Mouse (Mus musculus): ENCODE measurements at regions not wholly inside any gene's neighbourhood (a gene's known extent, or its start where the extent isn't known, plus 50 kb on each side); places are given as distances from the start of the nearest gene placed in this dataset.

GRCm38 (mm10) chr6:103353346-103353745, 157.0 kb upstream of the Chl1 start:
- 69% methylated on average over 1 of the region's 1 CpGs for WGBS
- peak; percentile 60; the same call in 1 of the 2 replicates for ATAC-seq (ENCODE audit: low read depth)
- H3K4me3 ChIP-seq (ENCODE audit: low read depth, low read length) = no peak overlapping the region
- no peak overlapping the region for H3K27ac ChIP-seq (ENCODE audit: low read depth, low read length)
- H3K4me2 ChIP-seq (ENCODE audit: low read depth, low read length) = no peak overlapping the region
- no peaks in the 10 kb centered on the region for H3K36me3 ChIP-seq (ENCODE audit: control insufficient read depth, insufficient read depth, low read length)
- no peaks in the 10 kb centered on the region for H3K4me1 ChIP-seq (ENCODE audit: control insufficient read depth, insufficient read depth, low read length)
- no peaks in the 10 kb centered on the region for H3K27me3 ChIP-seq (ENCODE audit: control insufficient read depth, insufficient read depth, low read length)
- H3K9ac ChIP-seq (replicated peaks; ENCODE audit: low read depth, low read length) = no peak overlapping the region
- H3K9me3 ChIP-seq (ENCODE audit: control insufficient read depth, low read length) = no peaks in the 10 kb centered on the region

GRCm38 (mm10) chr6:103366782-103367491, 143.4 kb upstream of the Chl1 start:
- Histone ChIP-seq H3K4me1 (ENCODE audit: control insufficient read depth, insufficient read depth, low read length) (no peaks in the 10 kb centered on the region), H3K9ac (replicated peaks; ENCODE audit: low read depth, low read length) (no peak overlapping the region), H3K4me2 (ENCODE audit: low read depth, low read length) (no peak overlapping the region), H3K9me3 (ENCODE audit: control insufficient read depth, low read length) (no peaks in the 10 kb centered on the region), H3K4me3 (ENCODE audit: low read depth, low read length) (no peak overlapping the region), H3K27me3 (ENCODE audit: control insufficient read depth, insufficient read depth, low read length) (no peaks in the 10 kb centered on the region), H3K27ac (ENCODE audit: low read depth, low read length) (no peak overlapping the region), H3K36me3 (ENCODE audit: control insufficient read depth, insufficient read depth, low read length) (no peaks in the 10 kb centered on the region)
- no peak for ATAC-seq (ENCODE audit: low read depth)
- WGBS = 84% methylated on average over 2 of the region's 2 CpGs

GRCm38 (mm10) chr6:103374956-103375355, 135.4 kb upstream of the Chl1 start:
- H3K4me3 ChIP-seq (ENCODE audit: low read depth, low read length) = no peak overlapping the region
- no peak overlapping the region for H3K4me2 ChIP-seq (ENCODE audit: low read depth, low read length)
- no peaks in the 10 kb centered on the region for H3K9me3 ChIP-seq (ENCODE audit: control insufficient read depth, low read length)
- no peaks in the 10 kb centered on the region for H3K36me3 ChIP-seq (ENCODE audit: control insufficient read depth, insufficient read depth, low read length)
- no peak for ATAC-seq (ENCODE audit: low read depth)
- H3K9ac ChIP-seq (replicated peaks; ENCODE audit: low read depth, low read length) = no peak overlapping the region
- no peak overlapping the region for H3K27ac ChIP-seq (ENCODE audit: low read depth, low read length)
- peaks cover 4% of the 10 kb centered on the region; the same call in 1 of the 2 replicates for H3K4me1 ChIP-seq (ENCODE audit: control insufficient read depth, insufficient read depth, low read length)
- 85% methylated on average over 7 of the region's 7 CpGs for WGBS
- no peaks in the 10 kb centered on the region for H3K27me3 ChIP-seq (ENCODE audit: control insufficient read depth, insufficient read depth, low read length)

- H3K4me2 ChIP-seq (ENCODE audit: low read depth, low read length) = no peak overlapping the region
- H3K4me3 ChIP-seq (ENCODE audit: low read depth, low read length) = no peak overlapping the region
- no peak overlapping the region for H3K27ac ChIP-seq (ENCODE audit: low read depth, low read length)
- H3K9me3 ChIP-seq (ENCODE audit: control insufficient read depth, low read length) = no peaks in the 10 kb centered on the region
- no peaks in the 10 kb centered on the region for H3K27me3 ChIP-seq (ENCODE audit: control insufficient read depth, insufficient read depth, low read length)
- H3K36me3 ChIP-seq (ENCODE audit: control insufficient read depth, insufficient read depth, low read length) = no peaks in the 10 kb centered on the region
- H3K9ac ChIP-seq (replicated peaks; ENCODE audit: low read depth, low read length) = no peak overlapping the region
- peaks cover 4% of the 10 kb centered on the region; the same call in 1 of the 2 replicates for H3K4me1 ChIP-seq (ENCODE audit: control insufficient read depth, insufficient read depth, low read length)
- no peak for ATAC-seq (ENCODE audit: low read depth)
- WGBS = 35% methylated on average over 1 of the region's 1 CpGs
Measured at GRCm38 (mm10) chr6:103377277-103377676, 133.1 kb upstream of the Chl1 start.

DNA sequence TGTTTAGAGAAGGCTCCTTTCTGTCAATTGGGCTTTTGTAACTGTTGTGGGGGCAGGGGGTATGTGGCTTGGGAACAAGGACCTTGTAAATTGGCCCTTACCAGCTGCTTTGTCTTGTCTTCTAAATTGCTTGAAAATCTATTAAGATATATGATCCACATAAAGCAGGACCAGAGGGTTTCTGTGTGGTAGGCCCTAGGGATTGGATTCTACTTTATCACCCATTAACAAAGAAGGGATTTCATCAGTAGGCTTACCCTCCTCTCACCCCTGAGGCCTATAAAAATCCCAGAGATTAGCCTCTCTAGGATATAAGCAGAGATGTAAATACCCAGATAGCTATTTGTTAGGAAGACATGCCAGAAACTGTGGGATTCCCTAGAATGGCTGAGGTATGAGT, 132.3 kb upstream of the Chl1 start:
- Histone ChIP-seq H3K27ac (ENCODE audit: low read depth, low read length) (no peak overlapping the region), H3K4me2 (ENCODE audit: low read depth, low read length) (no peak overlapping the region), H3K4me3 (ENCODE audit: low read depth, low read length) (no peak overlapping the region), H3K27me3 (ENCODE audit: control insufficient read depth, insufficient read depth, low read length) (no peaks in the 10 kb centered on the region), H3K9me3 (ENCODE audit: control insufficient read depth, low read length) (no peaks in the 10 kb centered on the region), H3K36me3 (ENCODE audit: control insufficient read depth, insufficient read depth, low read length) (no peaks in the 10 kb centered on the region), H3K9ac (replicated peaks; ENCODE audit: low read depth, low read length) (no peak overlapping the region), H3K4me1 (ENCODE audit: control insufficient read depth, insufficient read depth, low read length) (peaks cover 4% of the 10 kb centered on the region; the same call in 1 of the 2 replicates)
- ATAC-seq (ENCODE audit: low read depth) = peak; percentile 84; the same call in 1 of the 2 replicates

GRCm38 (mm10) chr6:103381030-103381429, 129.4 kb upstream of the Chl1 start:
- 13% methylated on average over 1 of the region's 1 CpGs for WGBS
- no peak overlapping the region for H3K9ac ChIP-seq (replicated peaks; ENCODE audit: low read depth, low read length)
- no peaks in the 10 kb centered on the region for H3K27me3 ChIP-seq (ENCODE audit: control insufficient read depth, insufficient read depth, low read length)
- no peak overlapping the region for H3K4me2 ChIP-seq (ENCODE audit: low read depth, low read length)
- no peak overlapping the region for H3K4me3 ChIP-seq (ENCODE audit: low read depth, low read length)
- H3K9me3 ChIP-seq (ENCODE audit: control insufficient read depth, low read length) = no peaks in the 10 kb centered on the region
- no peaks in the 10 kb centered on the region for H3K36me3 ChIP-seq (ENCODE audit: control insufficient read depth, insufficient read depth, low read length)
- peaks cover 4% of the 10 kb centered on the region; the same call in 1 of the 2 replicates for H3K4me1 ChIP-seq (ENCODE audit: control insufficient read depth, insufficient read depth, low read length)
- no peak overlapping the region; the same call in 1 of the 2 replicates for H3K27ac ChIP-seq (ENCODE audit: low read depth, low read length)
- ATAC-seq (ENCODE audit: low read depth) = 0 out of 2 replicates have a peak, but pooled peaks have one; percentile 28

- H3K4me2 ChIP-seq (ENCODE audit: low read depth, low read length) = no peak overlapping the region
- H3K27me3 ChIP-seq (ENCODE audit: control insufficient read depth, insufficient read depth, low read length) = no peaks in the 10 kb centered on the region
- H3K36me3 ChIP-seq (ENCODE audit: control insufficient read depth, insufficient read depth, low read length) = no peaks in the 10 kb centered on the region
- peak overlapping the region; percentile 23; the same call in 1 of the 2 replicates for H3K27ac ChIP-seq (ENCODE audit: low read depth, low read length)
- no peak for ATAC-seq (ENCODE audit: low read depth)
- no peak overlapping the region for H3K9ac ChIP-seq (replicated peaks; ENCODE audit: low read depth, low read length)
- H3K4me1 ChIP-seq (ENCODE audit: control insufficient read depth, insufficient read depth, low read length) = peaks cover 4% of the 10 kb centered on the region; the same call in 1 of the 2 replicates
- 58% methylated on average over 2 of the region's 2 CpGs for WGBS
- H3K9me3 ChIP-seq (ENCODE audit: control insufficient read depth, low read length) = no peaks in the 10 kb centered on the region
- H3K4me3 ChIP-seq (ENCODE audit: low read depth, low read length) = no peak overlapping the region
Measured at GRCm38 (mm10) chr6:103381930-103382329, 128.5 kb upstream of the Chl1 start.

GRCm38 (mm10) chr6:103386591-103386990, 123.8 kb upstream of the Chl1 start:
- Histone ChIP-seq H3K9me3 (ENCODE audit: control insufficient read depth, low read length) (no peaks in the 10 kb centered on the region), H3K36me3 (ENCODE audit: control insufficient read depth, insufficient read depth, low read length) (no peaks in the 10 kb centered on the region), H3K9ac (replicated peaks; ENCODE audit: low read depth, low read length) (no peak overlapping the region), H3K27ac (ENCODE audit: low read depth, low read length) (no peak overlapping the region; the same call in 1 of the 2 replicates), H3K4me3 (ENCODE audit: low read depth, low read length) (no peak overlapping the region), H3K4me1 (ENCODE audit: control insufficient read depth, insufficient read depth, low read length) (no peaks in the 10 kb centered on the region), H3K27me3 (ENCODE audit: control insufficient read depth, insufficient read depth, low read length) (no peaks in the 10 kb centered on the region), H3K4me2 (ENCODE audit: low read depth, low read length) (no peak overlapping the region)
- no peak for ATAC-seq (ENCODE audit: low read depth)
- 38% methylated on average over 4 of the region's 4 CpGs for WGBS

- Histone ChIP-seq H3K27me3 (ENCODE audit: control insufficient read depth, insufficient read depth, low read length) (no peaks in the 10 kb centered on the region), H3K9me3 (ENCODE audit: control insufficient read depth, low read length) (no peaks in the 10 kb centered on the region), H3K4me2 (ENCODE audit: low read depth, low read length) (no peak overlapping the region), H3K36me3 (ENCODE audit: control insufficient read depth, insufficient read depth, low read length) (no peaks in the 10 kb centered on the region), H3K9ac (replicated peaks; ENCODE audit: low read depth, low read length) (no peak overlapping the region), H3K27ac (ENCODE audit: low read depth, low read length) (no peak overlapping the region), H3K4me3 (ENCODE audit: low read depth, low read length) (no peak overlapping the region), H3K4me1 (ENCODE audit: control insufficient read depth, insufficient read depth, low read length) (no peaks in the 10 kb centered on the region)
- no peak for ATAC-seq (ENCODE audit: low read depth)
Measured at GRCm38 (mm10) chr6:103405961-103406360, 104.4 kb upstream of the Chl1 start.

All from neural tube, embryonic 14.5 days (tissue).